Mouse (Mus musculus) liver, embryonic 16.5 days (tissue): ENCODE measurements around the gene Ahcyl2. TPM values are rescaled to one million over a fixed set of nuclear protein-coding genes. Genes with fewer than 3 reads are reported as not detected.

Source experiments
- ATAC-seq: fragments of 200-750 bp; cut with Nextera tagmentation; 2 replicates; pipeline ENCODE4 v1.8.0; 2017; ENCODE audit warnings: low read depth, mild to moderate bottlenecking, moderate number of reproducible peaks, moderate library complexity
- H3K27ac ChIP-seq: fragments of 300-500 bp; sonication (generic); 2 replicates; pipeline ENCODE4 v1.5.1; 2014; ENCODE audit warnings: mild to moderate bottlenecking, low read length
- H3K27me3 ChIP-seq: fragments of 300-500 bp; sonication (generic); 2 replicates; pipeline ENCODE4 v1.6.1; 2014; ENCODE audit warnings: low read depth, low read length, mixed read lengths; ENCODE audit not compliant: control insufficient read depth, insufficient read depth
- H3K36me3 ChIP-seq: fragments of 300-500 bp; sonication (generic); 2 replicates; pipeline ENCODE4 v1.6.1; 2014; ENCODE audit warnings: mild to moderate bottlenecking; ENCODE audit not compliant: control insufficient read depth, insufficient read depth
- H3K4me1 ChIP-seq: fragments of 300-500 bp; sonication (generic); 2 replicates; pipeline ENCODE4 v1.6.1; 2014; ENCODE audit warnings: low read depth, low read length, mixed read lengths; ENCODE audit not compliant: control insufficient read depth
- H3K4me2 ChIP-seq: fragments of 300-500 bp; sonication (generic); 2 replicates; pipeline ENCODE4 v1.6.1; 2014; ENCODE audit warnings: low read depth, low read length, mixed read lengths
- H3K4me3 ChIP-seq: fragments of 300-500 bp; sonication (generic); 2 replicates; pipeline ENCODE4 v1.5.1; 2014; ENCODE audit warnings: low read depth, mild to moderate bottlenecking, low read length
- H3K9ac ChIP-seq: fragments of 300-500 bp; sonication (generic); 2 replicates; pipeline ENCODE4 v1.6.1; 2014; ENCODE audit warnings: low read depth, low read length
- H3K9me3 ChIP-seq: fragments of 300-500 bp; sonication (generic); replicated peaks from 2 replicates; pipeline ENCODE4 v1.6.1; 2016; ENCODE audit warnings: low read length; ENCODE audit not compliant: control insufficient read depth
- WGBS: fragments of 180-500 bp; shearing (Covaris S2); extraction: QIAGEN DNeasy Blood & Tissue Kit; methylation state at CpG from one replicate; pipeline ENCODE4 v1.1.7; 2014; ENCODE audit not compliant: insufficient replicate concordance; 5-methylcytosine and 5-hydroxymethylcytosine counted together
- polyA plus RNA-seq: library from polyadenylated mRNA; unstranded; fragments of >200 nt; fragmentation: Nextera tagmentation; extraction: Ambion mirVana; gene quantifications from 2 replicates; pipeline ENCODE4 v1.2.1, GENCODE M21; 2015

Ahcyl2 gene
- polyA plus RNA-seq, 1 experiment from 2014 or later: 4.4 TPM

DNA sequence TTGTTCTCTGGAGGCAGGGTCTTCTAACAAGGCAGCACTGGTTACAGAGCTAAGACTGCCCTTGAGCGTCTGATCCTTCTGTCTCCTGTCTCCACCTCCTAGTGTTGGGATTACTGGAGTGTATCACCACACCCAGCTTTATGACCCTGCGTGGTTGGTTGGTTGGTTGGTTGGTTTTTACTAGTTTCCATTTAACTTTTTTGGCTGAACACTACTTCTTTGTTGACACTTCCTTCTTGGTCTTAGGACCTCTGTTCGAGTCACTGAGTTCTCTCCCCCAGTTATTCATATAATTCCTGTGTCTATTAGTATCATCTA is 9.4 kb downstream of the Ahcyl2 start:
- Histone ChIP-seq H3K4me3 (no peak overlapping the region), H3K9ac (no peak overlapping the region), H3K27me3 (no peaks in the 10 kb centered on the region), H3K36me3 (no peaks in the 10 kb centered on the region), H3K4me2 (no peak overlapping the region), H3K9me3 (no peaks in the 10 kb centered on the region), H3K27ac (no peak overlapping the region), H3K4me1 (peaks cover 4% of the 10 kb centered on the region)
- WGBS: 74% methylated on average over 3 of the region's 3 CpGs
- ATAC-seq: no peak

DNA sequence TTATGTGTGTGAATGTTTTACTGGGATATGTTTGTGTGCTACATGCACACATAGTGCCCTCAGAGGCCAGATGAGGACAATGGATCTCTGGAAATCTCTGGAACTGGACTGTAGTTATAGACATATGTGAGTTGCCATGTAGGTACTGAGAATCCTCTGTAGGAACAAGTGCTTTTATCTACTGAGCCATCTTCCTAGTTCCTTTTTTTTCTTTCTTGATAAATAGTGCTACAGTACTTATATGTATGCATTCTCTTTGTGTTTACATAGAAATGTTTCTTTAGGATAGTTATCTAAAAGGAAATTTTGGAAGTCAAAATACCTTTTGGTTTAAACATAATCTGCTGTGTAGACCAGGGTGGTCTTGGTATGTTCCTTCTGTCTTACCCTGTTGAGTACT is 12.3 kb downstream of the Ahcyl2 start:
- no peak overlapping the region for H3K4me2 ChIP-seq
- H3K4me3 ChIP-seq: no peak overlapping the region
- no peak overlapping the region for H3K27ac ChIP-seq
- H3K9me3 ChIP-seq: no peaks in the 10 kb centered on the region
- H3K36me3 ChIP-seq: no peaks in the 10 kb centered on the region
- no peak overlapping the region for H3K9ac ChIP-seq
- H3K27me3 ChIP-seq: no peaks in the 10 kb centered on the region
- no peak for ATAC-seq
- H3K4me1 ChIP-seq: peaks cover 21% of the 10 kb centered on the region

DNA sequence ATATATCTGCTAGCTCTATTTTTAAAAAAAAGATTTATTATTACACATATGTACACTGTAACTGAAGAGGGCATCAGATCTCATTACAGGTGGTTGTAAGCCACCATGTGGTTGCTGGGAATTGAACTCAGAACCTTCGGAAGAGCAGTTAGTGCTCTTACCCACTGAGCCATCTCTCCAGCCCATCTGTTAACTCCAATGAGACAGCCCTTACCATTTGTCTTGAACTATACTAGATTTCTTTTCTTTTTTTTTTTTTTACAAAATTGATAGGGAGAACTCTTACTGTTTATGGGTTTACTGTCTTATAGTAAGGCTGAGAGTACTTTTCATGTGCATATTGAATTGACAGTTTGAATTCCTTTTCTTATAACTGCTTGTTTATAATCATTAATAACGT is 12.8 kb downstream of the Ahcyl2 start:
- Histone ChIP-seq H3K9me3 (no peaks in the 10 kb centered on the region), H3K9ac (no peak overlapping the region), H3K27me3 (no peaks in the 10 kb centered on the region), H3K27ac (no peak overlapping the region), H3K4me3 (no peak overlapping the region), H3K36me3 (no peaks in the 10 kb centered on the region), H3K4me1 (peaks cover 21% of the 10 kb centered on the region), H3K4me2 (no peak overlapping the region)
- ATAC-seq: no peak
- WGBS: 83% methylated on average over 2 of the region's 2 CpGs

DNA sequence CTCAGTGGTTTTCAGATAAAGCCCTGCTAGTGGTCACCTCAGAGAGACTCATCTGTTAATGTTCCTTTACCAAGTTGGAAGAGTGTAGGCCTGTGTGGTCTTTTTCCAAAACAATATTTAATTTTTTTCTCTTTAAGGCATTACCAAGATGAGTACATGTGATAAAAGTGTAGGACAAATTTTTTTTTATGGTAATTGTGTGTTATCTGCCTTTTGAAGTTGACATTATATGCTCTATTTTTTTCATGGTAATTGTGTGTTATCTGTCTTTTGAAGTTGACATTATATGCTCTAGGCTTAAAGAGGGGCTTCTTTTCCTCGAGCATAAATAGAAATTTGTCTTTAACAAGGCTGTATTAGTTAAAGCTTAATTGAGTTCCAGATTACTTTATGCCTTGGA is 14.4 kb downstream of the Ahcyl2 start:
- no peak for ATAC-seq
- WGBS: 31% methylated on average over 1 of the region's 1 CpGs
- H3K4me3 ChIP-seq: no peak overlapping the region
- H3K4me1 ChIP-seq: peaks cover 16% of the 10 kb centered on the region
- H3K9me3 ChIP-seq: no peaks in the 10 kb centered on the region
- no peak overlapping the region for H3K27ac ChIP-seq
- no peaks in the 10 kb centered on the region for H3K27me3 ChIP-seq
- no peak overlapping the region for H3K4me2 ChIP-seq
- H3K9ac ChIP-seq: no peak overlapping the region
- no peaks in the 10 kb centered on the region for H3K36me3 ChIP-seq

DNA sequence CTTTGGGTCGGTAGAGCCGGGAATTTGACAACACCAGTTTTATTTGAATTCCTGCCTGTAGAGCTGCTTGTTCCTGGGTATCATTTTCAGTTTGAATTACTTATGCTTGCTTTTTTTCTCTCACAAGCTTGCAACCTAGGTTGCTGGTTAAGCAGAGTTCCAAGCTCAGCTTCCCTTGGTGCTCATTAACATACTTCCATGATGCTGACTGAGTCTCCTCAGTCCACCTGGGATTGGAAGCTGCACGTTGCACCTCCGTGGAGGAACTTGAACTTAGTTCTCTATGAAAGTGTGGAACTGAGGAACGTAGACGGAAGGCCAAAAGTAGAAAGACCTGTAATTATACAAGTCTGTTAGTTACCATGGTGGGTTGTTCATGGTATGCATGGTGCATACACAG is 16.1 kb downstream of the Ahcyl2 start:
- H3K9me3 ChIP-seq: no peaks in the 10 kb centered on the region
- peaks cover 16% of the 10 kb centered on the region for H3K4me1 ChIP-seq
- H3K9ac ChIP-seq: no peak overlapping the region
- H3K36me3 ChIP-seq: no peaks in the 10 kb centered on the region
- no peak overlapping the region for H3K4me3 ChIP-seq
- 85% methylated on average over 6 of the region's 6 CpGs for WGBS
- no peak overlapping the region for H3K27ac ChIP-seq
- H3K4me2 ChIP-seq: peak overlapping the region; percentile 30
- ATAC-seq: no peak
- H3K27me3 ChIP-seq: no peaks in the 10 kb centered on the region

DNA sequence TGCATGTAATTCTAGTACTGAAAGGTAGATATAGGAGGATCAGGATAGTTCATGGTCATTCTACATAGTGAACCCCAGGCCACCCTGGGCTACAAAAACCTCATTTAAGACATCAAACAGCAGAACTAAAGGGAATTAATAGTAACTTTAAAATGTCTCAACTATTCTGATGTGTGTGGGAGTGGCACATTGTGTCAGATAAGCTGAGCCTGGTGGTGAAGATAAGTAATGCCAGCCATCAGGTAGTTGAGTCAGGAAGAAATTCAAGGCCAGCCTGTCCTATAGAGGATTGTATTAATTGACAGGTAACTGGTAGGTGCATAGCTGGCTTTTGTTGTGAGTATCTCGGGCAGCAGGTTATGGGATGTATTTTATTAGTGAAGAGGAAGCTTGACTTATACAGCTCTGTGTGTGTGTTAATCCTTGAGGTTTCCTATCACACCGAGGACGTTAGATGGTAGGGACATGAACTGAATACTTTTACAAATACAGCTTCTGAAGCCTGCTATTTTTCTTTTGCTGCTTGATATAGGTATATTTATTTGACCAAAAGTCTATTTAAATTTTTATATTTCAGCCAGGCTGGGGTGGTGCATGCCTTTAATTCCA is 16.7 kb downstream of the Ahcyl2 start:
- Histone ChIP-seq H3K27me3 (no peaks in the 10 kb centered on the region), H3K4me3 (no peak overlapping the region), H3K9ac (no peak overlapping the region), H3K4me2 (peak overlapping the region; percentile 30), H3K4me1 (peaks cover 16% of the 10 kb centered on the region), H3K9me3 (no peaks in the 10 kb centered on the region), H3K36me3 (no peaks in the 10 kb centered on the region), H3K27ac (no peak overlapping the region)
- ATAC-seq: peak; percentile 80
- 41% methylated on average over 3 of the region's 3 CpGs for WGBS

DNA sequence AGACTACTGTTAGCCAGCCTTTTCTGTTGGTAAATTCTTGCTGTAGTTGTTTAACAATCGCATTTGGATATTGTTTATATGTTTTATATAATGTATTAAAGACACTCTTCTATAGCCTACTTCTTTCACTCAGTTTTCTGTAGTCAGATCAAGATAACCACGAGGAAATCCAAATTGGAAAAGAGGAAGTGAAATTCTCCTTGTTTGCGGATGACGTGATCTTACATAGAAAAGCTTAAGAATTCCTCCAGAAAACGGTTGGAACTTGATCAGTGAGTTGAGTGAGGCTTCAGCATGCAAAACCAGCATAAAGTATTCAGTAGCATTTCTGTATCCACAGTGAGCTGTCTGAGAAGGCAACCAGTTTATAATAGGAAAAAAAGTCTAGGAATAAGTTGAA is 17.9 kb downstream of the Ahcyl2 start:
- Histone ChIP-seq H3K9ac (no peak overlapping the region), H3K27me3 (no peaks in the 10 kb centered on the region), H3K4me2 (no peak overlapping the region), H3K27ac (no peak overlapping the region), H3K4me1 (peaks cover 16% of the 10 kb centered on the region), H3K36me3 (no peaks in the 10 kb centered on the region), H3K4me3 (no peak overlapping the region), H3K9me3 (no peaks in the 10 kb centered on the region)
- WGBS: 45% methylated on average over 5 of the region's 5 CpGs
- ATAC-seq: no peak

DNA sequence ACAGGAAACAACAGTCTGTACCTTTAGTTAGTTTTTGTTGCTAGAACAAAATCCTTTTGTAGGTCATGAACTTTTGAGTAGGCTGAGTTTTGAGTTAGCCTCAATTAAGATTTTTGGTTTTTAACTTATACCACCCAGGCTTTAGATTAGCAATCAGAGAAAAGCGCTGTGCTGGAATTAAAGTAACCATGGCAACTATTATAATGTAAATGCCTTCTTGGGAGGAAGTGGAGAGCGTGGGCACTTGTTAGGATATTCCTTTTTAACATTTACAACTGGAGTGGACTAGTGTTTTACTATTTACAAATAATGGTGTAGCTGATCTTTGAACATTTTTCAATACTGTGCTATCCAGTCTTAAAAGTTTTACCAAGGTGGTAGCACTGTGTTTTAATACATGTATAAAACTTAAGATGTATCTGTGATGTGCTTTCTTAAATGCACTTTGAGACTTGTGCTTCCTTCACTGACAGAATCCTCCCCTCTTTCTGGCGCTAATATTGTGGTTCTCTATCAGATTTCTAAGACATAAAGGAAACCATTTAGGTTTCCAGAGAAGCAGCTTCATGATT is 21.1 kb downstream of the Ahcyl2 start:
- no peak overlapping the region for H3K9ac ChIP-seq
- H3K4me3 ChIP-seq: no peak overlapping the region
- H3K27me3 ChIP-seq: no peaks in the 10 kb centered on the region
- H3K36me3 ChIP-seq: no peaks in the 10 kb centered on the region
- no peaks in the 10 kb centered on the region for H3K9me3 ChIP-seq
- 58% methylated on average over 3 of the region's 3 CpGs for WGBS
- H3K4me1 ChIP-seq: peaks cover 12% of the 10 kb centered on the region
- no peak for ATAC-seq
- no peak overlapping the region for H3K4me2 ChIP-seq
- no peak overlapping the region for H3K27ac ChIP-seq

DNA sequence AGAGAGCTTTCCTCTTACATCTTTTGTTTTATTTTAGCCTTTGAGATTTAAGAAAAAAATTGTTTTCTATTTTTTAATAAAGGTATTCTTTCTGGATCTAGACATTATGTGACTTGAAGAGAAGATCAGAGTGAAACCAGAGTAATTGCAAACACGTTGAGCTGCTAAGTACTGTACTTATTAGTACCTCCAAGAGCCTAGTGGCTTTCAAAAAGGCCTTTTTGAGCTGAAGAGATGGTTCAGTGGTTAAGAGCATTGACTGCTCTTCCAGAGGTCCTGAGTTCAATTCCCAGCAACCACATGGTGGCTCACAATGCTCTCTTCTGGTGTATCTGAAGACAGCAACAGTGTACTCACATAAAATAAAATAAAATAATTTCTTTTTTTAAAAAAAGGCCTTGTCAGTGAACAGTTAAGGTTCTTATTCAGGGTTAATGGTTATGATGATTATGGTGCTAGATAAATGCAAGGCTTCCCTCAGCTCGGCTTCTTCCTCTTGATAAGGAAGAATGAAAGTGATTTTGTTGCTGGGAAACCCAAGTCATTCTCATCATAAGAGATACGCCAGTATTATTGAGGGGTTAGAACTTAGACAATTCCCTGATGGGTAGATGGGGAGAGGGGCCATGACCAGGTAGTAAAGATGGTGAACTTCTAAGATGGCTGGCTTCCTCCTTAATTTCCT is 22.3 kb downstream of the Ahcyl2 start:
- no peaks in the 10 kb centered on the region for H3K9me3 ChIP-seq
- no peak overlapping the region for H3K9ac ChIP-seq
- H3K27ac ChIP-seq: no peak overlapping the region
- H3K4me2 ChIP-seq: no peak overlapping the region
- no peaks in the 10 kb centered on the region; the same call in 1 of the 2 replicates for H3K4me1 ChIP-seq
- H3K4me3 ChIP-seq: no peak overlapping the region
- H3K36me3 ChIP-seq: no peaks in the 10 kb centered on the region
- H3K27me3 ChIP-seq: no peaks in the 10 kb centered on the region
- ATAC-seq: no peak
- 48% methylated on average over 3 of the region's 3 CpGs for whole genome bisulfite sequencing
